Mouse (Mus musculus) intestine, embryonic 14.5 days (tissue): ENCODE results near the gene Sugp1. TPM values are rescaled to one million over a fixed set of nuclear protein-coding genes. Genes with fewer than 3 reads are reported as not detected.

Source experiments
- ATAC-seq: fragments of 200-750 bp; cut with Nextera tagmentation; replicated peaks from 2 replicates; pipeline ENCODE4 v1.8.0; 2017; ENCODE audit warnings: low read depth, moderate number of reproducible peaks, moderate TSS enrichment, moderate library complexity; ENCODE audit not compliant: low FRiP score, low TSS enrichment
- DNase-seq: peaks from one replicate; pipeline ENCODE4 v3.0.0-alpha.2; 2018; ENCODE audit warnings: low spot score
- H3K27ac ChIP-seq: fragments of 300-500 bp; sonication (generic); 2 replicates; pipeline ENCODE4 v1.5.1; 2014; ENCODE audit warnings: low read depth, mild to moderate bottlenecking, control low read depth
- H3K27me3 ChIP-seq: fragments of 300-500 bp; sonication (generic); replicated peaks from 2 replicates; pipeline ENCODE4 v1.6.1; 2014; ENCODE audit warnings: low read length, control low read depth; ENCODE audit not compliant: control insufficient read depth, insufficient read depth
- H3K36me3 ChIP-seq: fragments of 300-500 bp; sonication (generic); 2 replicates; pipeline ENCODE4 v1.6.1; 2014; ENCODE audit warnings: low read length, control low read depth; ENCODE audit not compliant: control insufficient read depth, insufficient read depth
- H3K4me1 ChIP-seq: fragments of 300-500 bp; sonication (generic); replicated peaks from 2 replicates; pipeline ENCODE4 v1.6.1; 2014; ENCODE audit warnings: low read length, control low read depth, mixed read lengths; ENCODE audit not compliant: control insufficient read depth, insufficient read depth
- H3K4me2 ChIP-seq: fragments of 300-500 bp; sonication (generic); 2 replicates; pipeline ENCODE4 v1.6.1; 2014; ENCODE audit warnings: low read length
- H3K4me3 ChIP-seq: fragments of 300-500 bp; sonication (generic); 2 replicates; pipeline ENCODE4 v1.5.1; 2014; ENCODE audit warnings: low read depth, low read length, control low read depth, mixed read lengths
- H3K9ac ChIP-seq: fragments of 300-500 bp; sonication (generic); 2 replicates; pipeline ENCODE4 v1.6.1; 2014; ENCODE audit warnings: mild to moderate bottlenecking, low read length
- H3K9me3 ChIP-seq: fragments of 300-500 bp; sonication (generic); 2 replicates; pipeline ENCODE4 v1.6.1; 2016; ENCODE audit warnings: low read length, control low read depth; ENCODE audit not compliant: control insufficient read depth
- WGBS: fragments of 180-500 bp; shearing (Covaris S2); extraction: QIAGEN DNeasy Blood & Tissue Kit; methylation state at CpG from one replicate; pipeline ENCODE4 v1.1.7; 2014; 5-methylcytosine and 5-hydroxymethylcytosine counted together
- polyA plus RNA-seq: library from polyadenylated mRNA; unstranded; fragments of >200 nt; fragmentation: Nextera tagmentation; extraction: Ambion mirVana; gene quantifications from 2 replicates; pipeline ENCODE4 v1.2.1, GENCODE M21; 2014

The Sugp1 gene
- polyA plus RNA-seq, 1 experiment from 2014 or later = 34.2 TPM

GRCm38 (mm10) chr8:70087237-70087636 lies 44.6 kb downstream of the Sugp1 start:
- no peak overlapping the region for H3K4me3 ChIP-seq
- DNase-seq (no peak), ATAC-seq (no peak)
- H3K4me1 ChIP-seq = peaks cover 7% of the 10 kb centered on the region; the same call in 1 of the 2 replicates
- H3K9me3 ChIP-seq = no peaks in the 10 kb centered on the region
- H3K9ac ChIP-seq = no peak overlapping the region
- H3K4me2 ChIP-seq = no peak overlapping the region
- no peaks in the 10 kb centered on the region for H3K36me3 ChIP-seq
- H3K27ac ChIP-seq = no peak overlapping the region
- 6% methylated on average over 7 of the region's 7 CpGs for WGBS
- peaks cover 96% of the 10 kb centered on the region for H3K27me3 ChIP-seq

GRCm38 (mm10) chr8:70087836-70088650 lies 45.4 kb downstream of the Sugp1 start:
- peak; percentile 70 for DNase-seq
- WGBS = 5% methylated on average over 56 of the region's 56 CpGs

GRCm38 (mm10) chr8:70089296-70089960 lies 46.8 kb downstream of the Sugp1 start:
- no peaks in the 10 kb centered on the region for H3K36me3 ChIP-seq
- H3K4me1 ChIP-seq = 0 out of 2 replicates have a peak, but pooled peaks cover 2% of the 10 kb centered on the region
- H3K9me3 ChIP-seq = no peaks in the 10 kb centered on the region
- H3K9ac ChIP-seq = no peak overlapping the region
- no peak overlapping the region for H3K4me2 ChIP-seq
- ATAC-seq = no peak
- H3K4me3 ChIP-seq = no peak overlapping the region
- WGBS = 71% methylated on average over 9 of the region's 9 CpGs
- peaks cover 75% of the 10 kb centered on the region for H3K27me3 ChIP-seq
- H3K27ac ChIP-seq = no peak overlapping the region
- no peak for DNase-seq

More at GRCm38 (mm10) chr8:70087836-70088650, 45.4 kb downstream of the Sugp1 start:
- H3K27ac ChIP-seq = no peak overlapping the region
- H3K9ac ChIP-seq = no peak overlapping the region
- H3K4me1 ChIP-seq = peaks cover 7% of the 10 kb centered on the region; the same call in 1 of the 2 replicates
- peak; percentile 34; the same call in 1 of the 2 replicates for ATAC-seq
- peak overlapping the region; percentile 26 for H3K4me3 ChIP-seq
- H3K36me3 ChIP-seq = no peaks in the 10 kb centered on the region
- H3K4me2 ChIP-seq = peak overlapping the region; percentile 45
- no peaks in the 10 kb centered on the region for H3K9me3 ChIP-seq
- H3K27me3 ChIP-seq = peaks cover 89% of the 10 kb centered on the region

GRCm38 (mm10) chr8:70092786-70093185 lies 50.2 kb downstream of the Sugp1 start:
- 44% methylated on average over 8 of the region's 8 CpGs for WGBS

DNA sequence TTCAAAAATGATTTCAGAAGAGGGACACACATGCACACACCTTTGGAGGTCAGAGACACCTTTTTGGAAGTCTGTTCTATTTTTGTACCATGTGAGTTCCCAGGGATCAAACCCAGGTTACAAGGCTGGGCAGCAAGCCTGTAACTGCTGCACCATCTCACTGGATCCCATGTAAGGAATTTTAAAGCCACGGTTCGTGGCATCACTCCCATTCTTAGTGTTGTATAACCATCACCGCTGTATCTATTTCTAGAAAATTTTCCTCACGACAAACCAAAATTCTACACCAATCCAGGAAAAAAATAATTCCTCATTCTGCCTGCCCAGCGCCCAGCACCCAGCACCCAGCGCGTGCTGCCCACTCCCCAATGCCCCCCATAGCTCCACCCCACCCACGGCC lies 56.7 kb downstream of the Sugp1 start:
- H3K9me3 ChIP-seq = no peaks in the 10 kb centered on the region
- no peak overlapping the region for H3K4me2 ChIP-seq
- WGBS = 72% methylated on average over 8 of the region's 8 CpGs
- H3K27me3 ChIP-seq = no peaks in the 10 kb centered on the region
- ATAC-seq = no peak
- H3K36me3 ChIP-seq = no peaks in the 10 kb centered on the region
- no peaks in the 10 kb centered on the region for H3K4me1 ChIP-seq
- DNase-seq = no peak
- no peak overlapping the region for H3K27ac ChIP-seq
- no peak overlapping the region for H3K4me3 ChIP-seq
- H3K9ac ChIP-seq = no peak overlapping the region

More at GRCm38 (mm10) chr8:70092786-70093185, 50.2 kb downstream of the Sugp1 start:
- H3K4me3 ChIP-seq = no peak overlapping the region
- H3K9me3 ChIP-seq = no peaks in the 10 kb centered on the region
- H3K27me3 ChIP-seq = peaks cover 41% of the 10 kb centered on the region
- 0 out of 2 replicates have a peak, but pooled peaks cover 2% of the 10 kb centered on the region for H3K4me1 ChIP-seq
- DNase-seq = no peak
- no peak for ATAC-seq
- H3K27ac ChIP-seq = no peak overlapping the region
- no peaks in the 10 kb centered on the region for H3K36me3 ChIP-seq
- no peak overlapping the region for H3K4me2 ChIP-seq
- H3K9ac ChIP-seq = no peak overlapping the region

DNA sequence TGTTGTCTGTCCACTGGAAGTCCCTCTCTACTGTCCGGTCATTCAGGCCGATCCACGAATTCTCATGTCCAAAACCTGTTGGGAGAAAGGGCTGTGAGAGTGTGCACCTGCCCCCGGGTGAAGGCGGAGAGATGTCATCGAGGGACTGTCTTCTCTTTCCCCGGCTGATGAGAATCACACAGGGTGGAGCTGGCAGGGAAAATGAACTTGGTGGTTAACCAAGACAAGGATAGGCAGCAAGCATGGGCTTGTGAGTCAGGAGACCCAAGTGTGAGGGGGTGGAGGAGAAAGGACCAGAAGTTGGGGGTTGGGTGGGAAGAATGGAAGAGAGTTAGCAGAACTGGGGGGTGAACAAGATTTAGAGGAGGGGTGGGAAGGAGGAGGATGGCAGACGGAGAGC lies 57.6 kb downstream of the Sugp1 start:
- Histone ChIP-seq H3K4me2 (no peak overlapping the region), H3K4me3 (no peak overlapping the region), H3K9ac (no peak overlapping the region), H3K27ac (no peak overlapping the region), H3K4me1 (no peaks in the 10 kb centered on the region), H3K27me3 (no peaks in the 10 kb centered on the region), H3K36me3 (no peaks in the 10 kb centered on the region), H3K9me3 (no peaks in the 10 kb centered on the region)
- no peak for DNase-seq
- no peak for ATAC-seq
- 86% methylated on average over 8 of the region's 8 CpGs for WGBS

- Histone ChIP-seq H3K36me3 (no peaks in the 10 kb centered on the region), H3K4me2 (no peak overlapping the region), H3K4me3 (no peak overlapping the region), H3K4me1 (no peaks in the 10 kb centered on the region), H3K9ac (no peak overlapping the region), H3K9me3 (no peaks in the 10 kb centered on the region), H3K27me3 (no peaks in the 10 kb centered on the region; the same call in 1 of the 2 replicates), H3K27ac (no peak overlapping the region)
- WGBS = 12% methylated on average over 6 of the region's 6 CpGs
- peak; percentile 63; the same call in 1 of the 2 replicates for ATAC-seq
- no peak for DNase-seq
Measured at GRCm38 (mm10) chr8:70104506-70104905, 61.9 kb downstream of the Sugp1 start.

DNA sequence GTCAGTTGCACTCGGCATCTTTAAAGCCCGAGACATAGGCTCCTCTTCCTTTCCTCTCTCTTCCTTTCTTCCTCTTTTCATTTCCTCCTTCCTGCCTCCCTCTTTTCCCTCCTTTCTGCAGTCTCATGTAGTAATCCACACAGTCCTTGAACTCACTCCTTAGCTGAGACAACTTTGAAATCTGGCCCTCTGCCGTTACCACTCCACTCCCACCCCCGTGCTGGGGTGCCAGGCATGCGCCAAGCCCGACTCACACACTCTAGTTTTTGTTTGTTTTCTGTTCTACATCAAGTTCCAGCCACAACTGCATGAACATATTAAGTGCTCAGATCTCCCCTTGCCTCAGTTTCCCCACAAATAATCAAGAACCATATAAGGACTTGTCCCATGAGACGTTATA lies 62.3 kb downstream of the Sugp1 start:
- H3K27me3 ChIP-seq = peaks cover 2% of the 10 kb centered on the region
- H3K4me1 ChIP-seq = no peaks in the 10 kb centered on the region
- no peak overlapping the region for H3K27ac ChIP-seq
- no peaks in the 10 kb centered on the region for H3K9me3 ChIP-seq
- no peaks in the 10 kb centered on the region for H3K36me3 ChIP-seq
- no peak for ATAC-seq
- DNase-seq = no peak
- H3K4me2 ChIP-seq = no peak overlapping the region
- WGBS = 77% methylated on average over 7 of the region's 7 CpGs
- no peak overlapping the region for H3K9ac ChIP-seq
- no peak overlapping the region for H3K4me3 ChIP-seq
